Mouse (Mus musculus) stomach, postnatal 0 days (tissue): ENCODE measurements around the gene Popdc3. TPM values are rescaled to one million over a fixed set of nuclear protein-coding genes. Genes with fewer than 3 reads are reported as not detected.
A peak's percentile ranks its signal among the peaks of the same experiment; 100 is the strongest.
"Not testable (repeated sequence)": the region's sequence is repeated elsewhere in the genome, so short reads cannot be mapped to it uniquely, and the experiment has no call there.

Experiments used
- ATAC-seq: fragments of 200-750 bp; cut with Nextera tagmentation; 2 replicates; pipeline ENCODE4 v1.8.0; 2017; ENCODE audit not compliant: low FRiP score, low TSS enrichment
- DNase-seq: peaks from one replicate; pipeline ENCODE4 v3.0.0-alpha.2; 2016; ENCODE audit warnings: low spot score
- H3K27ac ChIP-seq: fragments of 300-500 bp; sonication (generic); replicated peaks from 2 replicates; pipeline ENCODE4 v1.5.1; 2014; ENCODE audit warnings: mild to moderate bottlenecking, control low read depth
- H3K27me3 ChIP-seq: fragments of 300-500 bp; sonication (generic); 2 replicates; pipeline ENCODE4 v1.6.1; 2014; ENCODE audit warnings: low read length; ENCODE audit not compliant: control insufficient read depth, insufficient read depth
- H3K36me3 ChIP-seq: fragments of 300-500 bp; sonication (generic); 2 replicates; pipeline ENCODE4 v1.6.1; 2014; ENCODE audit warnings: low read length, mixed read lengths; ENCODE audit not compliant: control insufficient read depth, insufficient read depth
- H3K4me1 ChIP-seq: fragments of 300-500 bp; sonication (generic); replicated peaks from 2 replicates; pipeline ENCODE4 v1.6.1; 2014; ENCODE audit warnings: antibody characterized with exemption; ENCODE audit not compliant: control insufficient read depth, insufficient read depth
- H3K4me2 ChIP-seq: fragments of 300-500 bp; sonication (generic); replicated peaks from 2 replicates; pipeline ENCODE4 v1.6.1; 2014; ENCODE audit warnings: low read depth, mild to moderate bottlenecking, control low read depth, moderate library complexity
- H3K4me3 ChIP-seq: fragments of 300-500 bp; sonication (generic); 2 replicates; pipeline ENCODE4 v1.5.1; 2014; ENCODE audit warnings: low read depth, low read length, control low read depth
- H3K9ac ChIP-seq: fragments of 300-500 bp; sonication (generic); 2 replicates; pipeline ENCODE4 v1.6.1; 2014; ENCODE audit warnings: mild to moderate bottlenecking, low read length, control low read depth, mixed read lengths
- H3K9me3 ChIP-seq: fragments of 300-500 bp; sonication (generic); 2 replicates; pipeline ENCODE4 v1.6.1; 2016; ENCODE audit warnings: low read length; ENCODE audit not compliant: control insufficient read depth
- CTCF ChIP-seq: IDR thresholded peaks from 2 replicates; pipeline ENCODE4 v1.5.1; 2016; ENCODE audit warnings: antibody characterized with exemption, low read depth, mild to moderate bottlenecking, moderate library complexity
- EP300 ChIP-seq: optimal IDR thresholded peaks from 2 replicates; pipeline ENCODE3; 2016; ENCODE audit warnings: antibody characterized with exemption
- WGBS: fragments of 180-500 bp; shearing (Covaris S2); extraction: QIAGEN DNeasy Blood & Tissue Kit; methylation state at CpG from one replicate; pipeline ENCODE4 v1.1.7; 2014; 5-methylcytosine and 5-hydroxymethylcytosine counted together
- polyA plus RNA-seq: library from polyadenylated mRNA; unstranded; fragments of >200 nt; fragmentation: Nextera tagmentation; extraction: Ambion mirVana; gene quantifications from 2 replicates; pipeline ENCODE4 v1.2.1, GENCODE M21; 2015

Popdc3 gene
- polyA plus RNA-seq, 1 experiment from 2014 or later = 3.3 TPM

DNA sequence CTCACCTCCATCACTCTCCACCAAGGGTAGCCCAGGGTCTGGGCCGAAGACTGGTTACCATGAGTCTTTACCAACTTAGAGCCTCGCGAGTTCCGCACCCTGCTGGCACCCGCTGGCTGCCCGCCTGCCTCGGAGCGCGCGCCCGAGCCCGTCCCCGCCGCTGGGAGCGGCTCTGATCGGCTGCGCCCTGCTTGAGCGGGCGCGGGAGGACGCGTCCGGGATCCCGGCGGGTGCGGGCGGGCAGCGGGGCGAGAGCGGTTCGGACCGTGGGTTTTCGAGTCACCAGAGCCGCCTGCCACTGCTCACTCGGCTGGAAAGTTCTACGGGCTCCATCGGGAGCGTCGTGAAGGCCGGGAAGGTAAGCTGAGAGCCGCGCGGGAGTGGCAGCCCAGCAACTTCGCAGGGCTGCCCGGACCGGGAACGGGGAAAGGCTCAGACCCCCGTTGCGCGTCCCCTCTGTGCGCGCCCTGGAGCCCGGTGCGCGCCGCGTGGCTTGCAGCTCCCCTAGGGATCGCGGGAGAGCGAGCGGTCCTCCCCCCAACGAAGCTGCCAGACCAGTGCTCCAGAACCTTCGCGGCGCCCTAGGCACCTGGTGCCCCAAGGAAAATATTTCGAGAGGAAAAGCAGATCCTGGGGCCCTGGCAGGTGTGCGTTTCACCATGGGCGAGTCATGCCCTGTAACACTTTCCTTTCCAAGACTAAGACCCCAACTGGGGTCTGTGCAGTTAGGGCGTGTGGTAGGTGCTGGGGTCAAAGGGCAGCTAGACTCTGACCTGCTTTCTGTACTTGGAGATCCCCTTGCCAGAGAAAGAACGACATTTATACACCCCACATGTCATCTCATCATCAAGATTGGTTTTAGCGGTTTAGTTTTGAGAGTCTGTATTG is 111.6 kb downstream of the Popdc3 start:
- H3K27ac ChIP-seq = 0 out of 2 replicates have a peak overlapping the region, but pooled peaks have one; percentile 24
- H3K9ac ChIP-seq = peak overlapping the region; percentile 61
- no peaks in the 10 kb centered on the region for H3K4me1 ChIP-seq
- peak; percentile 54 for DNase-seq
- TF ChIP-seq EP300 (no peak), CTCF (no peak)
- WGBS = 1% methylated on average over 62 of the region's 71 CpGs
- peak overlapping the region; percentile 53 for H3K4me3 ChIP-seq
- peak overlapping the region; percentile 86 for H3K4me2 ChIP-seq
- peak; percentile 60; the same call in 1 of the 2 replicates for ATAC-seq
- H3K9me3 ChIP-seq = no peaks in the 10 kb centered on the region
- H3K27me3 ChIP-seq = no peaks in the 10 kb centered on the region; the same call in 1 of the 2 replicates
- no peaks in the 10 kb centered on the region for H3K36me3 ChIP-seq

DNA sequence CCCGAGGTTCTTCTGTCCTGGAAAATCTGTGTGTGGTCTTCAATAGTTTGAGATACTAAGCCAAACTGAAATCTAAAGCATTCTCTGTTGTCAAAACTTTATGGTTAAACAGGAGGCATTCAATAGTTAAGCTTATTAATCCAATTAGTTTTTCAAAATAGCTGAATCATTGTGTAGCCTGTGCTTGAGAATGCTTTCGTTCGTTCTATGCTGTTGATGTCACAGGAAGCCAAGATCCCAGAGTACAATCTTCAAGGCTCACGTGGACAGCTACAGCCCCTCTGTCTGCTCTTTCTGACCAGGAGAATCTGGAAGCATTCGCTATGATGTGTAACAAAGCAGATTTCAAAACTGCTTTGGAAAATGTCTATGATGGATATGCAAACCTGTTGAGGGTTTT is 112.7 kb downstream of the Popdc3 start:
- DNase-seq (no peak), ATAC-seq (no peak)
- WGBS = 69% methylated on average over 5 of the region's 5 CpGs
- Histone ChIP-seq H3K4me3 (no peak overlapping the region), H3K27me3 (no peaks in the 10 kb centered on the region; the same call in 1 of the 2 replicates), H3K36me3 (no peaks in the 10 kb centered on the region), H3K9me3 (no peaks in the 10 kb centered on the region), H3K4me1 (no peaks in the 10 kb centered on the region), H3K27ac (no peak overlapping the region), H3K9ac (no peak overlapping the region), H3K4me2 (no peak overlapping the region)
- TF ChIP-seq EP300 = no peak
- no peak for TF ChIP-seq CTCF

DNA sequence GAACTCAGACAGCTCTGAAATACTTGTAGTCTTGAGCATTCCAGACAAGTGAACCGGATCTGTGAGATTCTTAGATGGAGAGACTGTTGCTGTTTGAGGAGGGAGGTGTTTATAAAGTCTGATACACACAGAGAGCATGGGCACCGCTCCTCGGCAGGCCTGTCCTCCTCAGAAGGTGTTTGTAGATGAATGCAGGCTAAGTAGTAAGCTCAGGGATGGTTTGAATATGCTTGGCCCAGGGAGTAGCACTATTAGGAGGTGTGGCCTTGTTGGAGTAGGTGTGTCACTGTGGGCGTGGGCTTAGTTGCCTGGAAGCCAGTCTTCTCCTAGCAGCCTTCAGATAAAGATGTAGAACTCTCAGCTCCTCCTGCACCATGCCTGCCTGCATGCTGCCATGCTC is 114.3 kb downstream of the Popdc3 start:
- H3K4me2 ChIP-seq, DNase-seq, ATAC-seq: not testable (repeated sequence)

DNA sequence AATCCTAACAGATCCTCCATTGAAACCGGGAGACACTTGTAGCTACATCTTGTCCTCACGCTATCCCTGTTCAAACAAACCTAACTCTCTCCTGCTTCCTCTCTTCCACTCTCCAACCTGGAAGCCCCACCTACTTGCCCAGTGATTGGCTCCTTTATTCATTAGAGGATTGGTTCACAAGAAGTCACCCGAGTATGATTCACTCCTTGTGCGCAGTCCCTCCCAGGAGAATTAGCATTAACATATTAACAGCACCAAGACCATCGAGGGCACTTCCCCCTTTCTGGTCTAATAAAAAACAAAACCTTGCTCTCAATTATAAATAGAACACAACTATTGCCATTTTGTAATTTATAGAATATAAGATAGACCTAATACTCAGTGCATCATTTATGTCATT is 117.2 kb downstream of the Popdc3 start:
- ATAC-seq = no peak
- Histone ChIP-seq H3K27me3 (no peaks in the 10 kb centered on the region), H3K4me1 (no peaks in the 10 kb centered on the region), H3K9ac (no peak overlapping the region), H3K27ac (no peak overlapping the region), H3K9me3 (no peaks in the 10 kb centered on the region), H3K36me3 (no peaks in the 10 kb centered on the region), H3K4me2 (no peak overlapping the region), H3K4me3 (no peak overlapping the region)
- 72% methylated on average over 5 of the region's 5 CpGs for WGBS
- TF ChIP-seq CTCF (no peak), EP300 (no peak)
- no peak for DNase-seq

More for the DNA sequence above, 114.3 kb downstream of the Popdc3 start:
- H3K4me3 ChIP-seq, H3K27ac ChIP-seq, H3K36me3 ChIP-seq, H3K9ac ChIP-seq, H3K9me3 ChIP-seq, H3K4me1 ChIP-seq, H3K27me3 ChIP-seq: not testable (repeated sequence)
- WGBS = 51% methylated on average over 4 of the region's 4 CpGs

DNA sequence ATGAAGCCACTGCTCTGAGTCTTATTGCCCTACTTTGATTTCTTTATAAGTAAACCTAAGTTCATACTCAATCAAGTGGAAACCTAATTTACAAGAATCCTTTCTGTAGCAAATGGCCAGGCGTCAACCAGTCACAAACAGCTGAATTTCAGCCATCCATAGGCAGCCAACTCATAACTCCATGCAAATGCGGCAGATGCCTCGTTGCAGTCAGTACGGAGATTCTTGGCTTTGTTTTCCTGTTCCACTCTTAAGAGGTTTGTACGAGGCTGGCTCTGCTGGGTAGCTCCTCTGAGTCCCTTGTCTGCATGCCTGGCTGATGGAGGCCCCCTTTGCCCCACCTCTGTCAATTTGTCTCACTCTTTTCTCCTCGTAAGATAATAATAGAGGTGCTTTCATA is 120.6 kb downstream of the Popdc3 start:
- no peaks in the 10 kb centered on the region for H3K4me1 ChIP-seq
- 73% methylated on average over 6 of the region's 6 CpGs for WGBS
- H3K4me2 ChIP-seq = no peak overlapping the region
- H3K9me3 ChIP-seq = no peaks in the 10 kb centered on the region
- no peak for ATAC-seq
- no peak overlapping the region for H3K9ac ChIP-seq
- H3K27me3 ChIP-seq = no peaks in the 10 kb centered on the region
- no peaks in the 10 kb centered on the region for H3K36me3 ChIP-seq
- DNase-seq = no peak
- TF ChIP-seq CTCF (no peak), EP300 (no peak)
- no peak overlapping the region for H3K4me3 ChIP-seq
- no peak overlapping the region for H3K27ac ChIP-seq

DNA sequence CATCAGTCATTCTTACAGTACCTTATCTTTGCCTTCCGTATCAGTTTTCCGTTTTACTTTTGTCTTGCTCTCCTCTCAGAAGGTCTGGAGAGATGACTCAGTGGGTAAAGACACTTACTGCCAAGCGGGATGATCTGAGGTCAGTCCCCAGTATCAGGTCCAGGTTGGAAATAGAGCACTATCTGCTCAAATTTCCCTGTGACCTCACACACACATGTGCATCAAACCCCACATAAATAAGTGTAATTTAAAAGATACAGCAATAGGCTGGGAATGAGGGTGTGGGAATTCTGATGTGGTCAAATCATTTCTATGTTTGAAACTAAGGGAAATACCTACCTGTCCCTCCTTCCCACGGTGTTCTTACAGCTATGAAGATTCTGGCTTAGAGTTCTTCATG is 121.6 kb downstream of the Popdc3 start:
- WGBS = 78% methylated on average over 4 of the region's 4 CpGs
- Histone ChIP-seq H3K9me3 (no peaks in the 10 kb centered on the region), H3K9ac (no peak overlapping the region), H3K27ac (no peak overlapping the region), H3K27me3 (no peaks in the 10 kb centered on the region), H3K4me1 (no peaks in the 10 kb centered on the region), H3K36me3 (no peaks in the 10 kb centered on the region), H3K4me3 (no peak overlapping the region), H3K4me2 (no peak overlapping the region)
- ATAC-seq (no peak), DNase-seq (no peak)
- TF ChIP-seq EP300 (no peak), CTCF (no peak)
